Mouse (Mus musculus) spleen, adult 2 months (tissue): Measurements from ENCODE around the gene Frmd8.

Experiments
- CTCF ChIP-seq: fragments of 200-500 bp; IDR thresholded peaks from 2 replicates; pipeline ENCODE4 v1.5.1; 2011; ENCODE audit warnings: mild to moderate bottlenecking, inconsistent platforms; ENCODE audit not compliant: insufficient read depth, insufficient read length, insufficient replicate concordance; ENCODE audit errors: extremely low read depth
- POLR2A ChIP-seq: fragments of 200-500 bp; IDR thresholded peaks from 2 replicates; pipeline ENCODE4 v1.6.1; 2011; ENCODE audit warnings: low read depth, low read length, inconsistent platforms

DNA sequence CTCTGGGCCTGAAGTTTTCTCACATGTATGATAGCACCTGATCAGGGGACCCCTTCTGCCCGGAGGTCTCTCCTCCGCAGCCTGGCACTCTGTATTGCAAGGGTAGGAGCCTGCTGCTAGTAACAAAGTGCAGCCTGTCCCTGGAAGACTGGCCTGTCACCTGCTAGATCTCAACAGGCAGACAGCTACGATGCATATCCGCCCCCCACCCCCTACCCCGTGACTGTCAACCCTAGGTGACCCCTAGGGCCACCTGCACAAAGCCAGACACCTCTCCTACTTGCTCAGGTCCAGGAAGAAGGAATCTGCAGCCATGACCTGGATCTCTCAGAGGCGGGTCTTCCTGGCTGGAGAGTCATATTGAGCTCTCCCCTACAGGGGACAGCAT lies 56.5 kb downstream of the Frmd8 start:
- TF ChIP-seq CTCF (no peak), POLR2A (no peak)
